Mouse (Mus musculus): ENCODE measurements around the gene Spag16.
"Not testable (repeated sequence)": the region's sequence is repeated elsewhere in the genome, so short reads cannot be mapped to it uniquely, and the experiment has no call there.

Gene Spag16

GRCm38 (mm10) chr1:69826806-69827703 lies at the start of gene Spag16:
Gene Spag16 (plus strand): TSS chr1:69826970.
- DNase-seq (ENCODE audit: inconsistent age in 2 of 2, low spot score in 1 of 2), result peak; percentile 11 to 34

DNA sequence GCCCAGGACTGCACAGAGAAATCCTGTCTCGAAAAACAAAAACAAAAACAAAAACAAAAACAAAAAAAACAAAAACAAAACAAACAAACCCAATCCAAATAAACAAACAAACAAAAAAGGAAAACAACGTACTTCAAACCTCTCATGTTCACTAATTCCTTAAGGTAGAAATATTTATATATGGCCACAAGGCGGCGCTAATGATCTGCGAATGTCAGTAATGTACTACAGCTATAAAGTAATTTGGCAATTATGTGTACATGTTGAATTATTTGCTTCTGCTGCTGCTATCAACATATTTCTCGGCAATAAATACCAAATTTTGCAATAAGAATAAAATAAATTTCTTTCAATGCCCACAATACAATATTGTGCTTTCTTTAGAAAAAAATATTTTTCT lies 41.6 kb upstream of the Spag16 start:
- peak in 1 of 2 experiments; percentile 72 for DNase-seq (ENCODE audit: inconsistent age in 2 of 2, low spot score in 1 of 2)

DNA sequence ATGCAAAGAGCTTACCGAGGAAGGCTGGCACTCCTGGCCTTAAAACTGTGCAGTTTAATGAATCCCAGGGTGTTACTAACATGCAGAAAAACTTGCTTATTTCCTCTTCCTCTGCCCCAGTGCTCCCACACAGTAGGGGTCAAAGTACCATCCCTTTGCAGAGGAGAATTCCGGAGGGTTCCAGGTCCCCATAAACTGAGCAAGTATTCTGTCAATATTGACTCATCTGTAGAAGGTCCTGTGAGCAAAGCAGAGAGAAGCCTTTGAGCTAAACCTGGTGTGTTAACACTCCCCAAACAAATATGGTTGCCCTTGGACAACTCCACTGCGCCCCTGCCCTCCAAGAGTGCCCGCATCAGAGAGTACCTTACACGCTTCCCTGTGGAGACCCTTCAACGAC lies 40.1 kb upstream of the Spag16 start:
- DNase-seq (ENCODE audit: inconsistent age in 2 of 2, low spot score in 1 of 2), result no peak

DNA sequence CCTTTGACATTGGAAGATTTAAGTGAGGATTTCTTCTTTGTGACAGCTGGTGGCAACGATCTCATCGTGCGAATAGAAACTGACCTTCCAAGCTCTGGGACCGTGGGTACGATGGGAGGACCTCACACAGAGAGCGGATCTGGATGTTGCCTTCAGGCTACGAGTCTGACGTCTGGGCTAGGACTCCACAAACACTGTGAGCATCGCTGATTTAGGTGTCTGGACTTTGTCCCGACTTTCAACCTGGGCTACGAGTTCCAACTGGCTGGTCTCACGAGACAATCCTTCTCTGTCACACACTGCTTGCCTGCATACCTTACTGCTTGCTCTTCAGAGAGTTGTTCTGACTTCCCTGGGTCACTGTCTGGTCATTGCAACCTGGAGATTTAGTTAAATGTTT lies 39.4 kb upstream of the Spag16 start:
- DNase-seq (ENCODE audit: inconsistent age in 2 of 2, low spot score in 1 of 2), result no peak

- peak; percentile 49 to 89 for DNase-seq (ENCODE audit: inconsistent age in 2 of 2, low spot score in 1 of 2)
Observed at GRCm38 (mm10) chr1:69790337-69791250, 36.2 kb upstream of the Spag16 start.

DNA sequence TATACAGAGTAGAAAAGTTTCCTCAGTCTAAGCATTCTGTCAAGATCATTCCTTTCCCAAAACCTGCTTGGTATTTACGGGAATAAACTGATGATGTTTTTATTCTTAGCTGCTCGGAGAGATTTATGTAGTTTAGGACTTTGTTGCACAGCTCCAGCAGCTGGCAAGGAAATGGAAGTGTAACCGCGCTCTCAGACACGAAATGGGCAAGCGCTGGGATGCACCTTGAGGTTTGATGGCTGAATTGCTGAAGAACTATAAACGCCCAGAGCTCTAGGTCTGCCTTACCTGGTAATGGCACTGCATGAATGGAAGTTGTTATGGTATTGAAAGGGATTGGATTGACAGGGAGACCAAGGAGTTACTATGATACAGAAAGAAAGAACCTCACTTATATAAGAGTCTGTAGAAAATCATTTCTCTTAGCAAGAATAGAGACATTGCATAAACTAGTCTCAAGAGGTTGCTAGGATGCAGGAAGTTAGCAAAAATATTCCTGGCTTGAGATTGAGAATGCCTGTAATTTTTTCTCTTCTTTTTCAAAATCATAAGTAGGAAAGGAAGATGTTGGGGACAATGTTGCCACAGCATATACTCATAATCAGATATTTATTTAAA lies 27.7 kb upstream of the Spag16 start:
- no peak for DNase-seq (ENCODE audit: inconsistent age in 2 of 2, low spot score in 1 of 2)

DNA sequence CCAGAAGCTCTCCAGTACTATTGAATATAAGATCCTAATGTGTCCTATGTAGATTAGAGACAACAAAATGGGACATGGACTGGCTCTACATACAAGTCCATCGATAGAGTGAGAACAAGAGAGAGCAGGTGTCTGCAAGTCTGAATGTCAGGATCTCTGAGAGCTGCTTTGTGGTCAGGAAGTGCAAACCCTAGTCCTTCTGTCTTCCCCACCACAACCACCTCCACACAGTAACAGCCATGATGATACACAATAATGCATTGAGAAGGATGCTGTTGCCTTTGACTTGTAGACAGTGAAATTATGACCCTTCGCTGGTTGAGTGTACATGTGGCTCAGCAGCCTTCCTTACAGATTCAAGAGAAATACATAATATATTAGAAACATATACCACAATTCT lies 16.6 kb upstream of the Spag16 start:
- no peak for DNase-seq (ENCODE audit: inconsistent age in 2 of 2, low spot score in 1 of 2)

- DNase-seq (ENCODE audit: inconsistent age in 2 of 2, low spot score in 1 of 2), result not testable (repeated sequence)
Observed at GRCm38 (mm10) chr1:69825635-69826034, 1.1 kb upstream of the Spag16 start.

GRCm38 (mm10) chr1:69828872-69829479 lies 2.2 kb downstream of the Spag16 start:
- DNase-seq (ENCODE audit: inconsistent age in 2 of 2, low spot score in 1 of 2), result no peak

GRCm38 (mm10) chr1:69830586-69830985 lies 3.8 kb downstream of the Spag16 start:
- no peak for DNase-seq (ENCODE audit: inconsistent age in 2 of 2, low spot score in 1 of 2)

DNA sequence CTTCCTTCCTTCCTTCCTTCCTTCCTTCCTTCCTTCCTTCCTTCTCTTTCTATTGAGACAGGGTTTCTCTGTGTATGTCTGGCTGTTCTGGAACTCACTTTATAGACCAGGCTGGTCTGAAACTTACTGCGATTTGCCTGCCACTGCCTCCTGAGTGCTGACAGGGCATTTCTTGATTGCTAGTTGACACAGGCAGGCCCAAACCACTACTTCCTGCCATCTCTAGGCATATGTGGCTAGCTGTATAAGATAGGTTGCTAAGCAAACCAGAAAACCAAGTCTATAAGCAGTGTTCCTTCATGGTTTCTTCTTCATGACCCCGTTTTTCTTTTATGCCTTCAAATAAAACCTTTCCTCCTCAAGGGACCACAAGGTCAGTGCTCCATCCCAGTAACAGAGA lies 4.2 kb downstream of the Spag16 start:
- no peak for DNase-seq (ENCODE audit: inconsistent age in 2 of 2, low spot score in 1 of 2)

GRCm38 (mm10) chr1:69833476-69833875 lies 6.7 kb downstream of the Spag16 start:
- DNase-seq (ENCODE audit: inconsistent age in 2 of 2, low spot score in 1 of 2), result not testable (repeated sequence)

GRCm38 (mm10) chr1:69853436-69853835 lies 26.7 kb downstream of the Spag16 start:
- DNase-seq (ENCODE audit: inconsistent age in 2 of 2, low spot score in 1 of 2), result no peak

DNA sequence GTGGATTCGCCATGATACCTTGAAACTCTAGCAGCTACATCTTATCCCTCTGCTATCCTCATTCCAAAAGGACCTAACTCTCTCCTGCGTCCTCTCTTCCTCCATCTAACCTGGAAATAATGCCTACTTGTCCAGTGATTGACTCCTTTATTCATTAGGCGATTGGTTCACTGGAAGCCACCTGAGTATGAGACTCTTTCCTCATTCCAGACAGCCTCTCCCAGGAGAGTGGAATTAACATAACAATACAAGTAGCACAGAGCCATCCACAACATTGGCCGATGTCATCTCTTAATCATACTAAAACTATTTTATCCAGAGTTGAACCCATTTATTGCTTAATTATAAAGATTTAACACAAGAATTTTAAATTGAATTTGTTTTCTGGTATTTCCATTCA lies 41.0 kb downstream of the Spag16 start:
- no peak for DNase-seq (ENCODE audit: inconsistent age in 2 of 2, low spot score in 1 of 2)

- no peak for DNase-seq (ENCODE audit: inconsistent age in 2 of 2, low spot score in 1 of 2)
Observed at GRCm38 (mm10) chr1:69956606-69957005, 129.8 kb downstream of the Spag16 start.

DNA sequence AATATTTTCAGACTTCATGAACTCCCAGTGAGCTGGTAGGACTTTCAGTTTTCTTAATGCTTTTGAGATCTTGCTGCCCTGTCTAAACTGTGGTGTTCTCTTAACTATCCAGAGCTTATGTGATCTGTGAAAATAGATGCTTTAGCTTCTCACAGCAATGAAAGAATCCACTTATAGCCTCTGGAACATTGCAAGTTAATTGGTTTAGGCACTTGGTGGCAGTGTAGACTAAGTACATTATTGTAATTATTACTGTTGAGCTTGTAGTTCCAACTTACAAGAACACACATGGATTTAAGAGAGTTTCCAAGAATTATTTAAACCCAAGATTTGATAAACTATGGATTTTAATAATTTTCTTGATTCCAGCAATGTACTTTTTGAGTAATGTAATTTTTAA lies 170.1 kb downstream of the Spag16 start:
- no peak for DNase-seq (ENCODE audit: inconsistent age in 2 of 2, low spot score in 1 of 2)

DNA sequence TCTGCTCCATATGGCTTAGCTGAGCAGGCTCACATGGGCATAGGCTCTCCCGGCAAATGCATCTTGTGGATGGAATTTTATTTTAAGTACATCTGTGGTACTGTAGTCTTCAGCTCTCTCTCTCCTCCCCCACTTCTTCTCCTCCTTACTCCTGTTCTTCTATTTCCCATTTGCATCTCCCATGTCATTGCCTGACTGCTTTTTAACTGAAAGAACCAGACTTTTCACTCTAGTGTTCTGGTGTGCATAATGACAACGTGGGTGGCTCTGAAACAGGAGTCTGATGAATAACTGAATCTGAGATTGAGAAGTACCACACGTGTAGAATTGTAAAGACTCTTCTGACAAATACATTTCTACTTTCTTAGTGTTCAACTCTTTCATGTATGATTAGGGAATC lies 186.2 kb downstream of the Spag16 start:
- no peak for DNase-seq (ENCODE audit: inconsistent age in 2 of 2, low spot score in 1 of 2)

- DNase-seq (ENCODE audit: inconsistent age in 2 of 2, low spot score in 1 of 2), result no peak
Observed at GRCm38 (mm10) chr1:70037384-70037783, 210.6 kb downstream of the Spag16 start.

DNA sequence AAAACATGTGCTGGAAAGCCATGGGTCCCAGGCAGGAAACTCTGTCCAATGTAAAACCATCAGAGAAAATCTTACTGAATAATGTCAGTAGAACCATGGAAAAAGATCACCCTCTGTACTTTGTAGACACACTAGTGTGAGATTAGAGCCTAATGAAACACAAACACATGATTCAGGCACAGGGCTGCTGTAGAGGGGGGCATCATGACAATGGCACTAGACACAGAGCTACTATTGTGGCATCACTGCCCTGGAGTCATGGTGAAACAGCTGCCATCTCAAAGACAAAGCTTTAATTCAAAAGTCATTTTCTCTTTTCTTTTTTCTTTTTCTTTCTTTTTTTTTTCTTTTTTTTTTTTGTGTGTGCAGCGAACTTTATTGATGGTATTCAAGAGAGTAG lies 240.6 kb downstream of the Spag16 start:
- no peak for DNase-seq (ENCODE audit: inconsistent age in 2 of 2, low spot score in 1 of 2)

- no peak for DNase-seq (ENCODE audit: inconsistent age in 2 of 2, low spot score in 1 of 2)
Observed at GRCm38 (mm10) chr1:70073440-70073839, 246.7 kb downstream of the Spag16 start.

DNA sequence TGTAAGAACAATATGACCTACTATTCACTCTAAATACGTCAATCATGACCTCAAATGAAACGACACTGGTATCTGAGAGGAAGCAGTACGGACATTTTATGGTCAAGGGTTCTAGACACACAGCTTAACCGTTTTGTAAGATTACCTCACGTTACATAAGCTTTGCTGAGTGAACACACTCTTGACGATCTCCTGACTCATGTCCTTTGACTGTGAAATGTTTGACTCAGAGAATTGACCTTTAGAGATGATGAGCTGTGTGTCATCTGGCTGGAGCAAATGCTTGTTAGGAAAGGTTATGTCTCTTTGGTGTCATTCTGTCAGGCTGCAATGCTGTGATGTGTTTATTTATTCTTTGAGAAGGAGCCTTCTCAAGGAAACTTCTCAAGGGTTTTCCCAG lies 252.0 kb downstream of the Spag16 start:
- peak; percentile 44 to 81 for DNase-seq (ENCODE audit: inconsistent age in 2 of 2, low spot score in 1 of 2)
